Mouse (Mus musculus) intestine, embryonic 15.5 days (tissue): ENCODE measurements at regions not wholly inside any gene's neighbourhood (a gene's known extent, or its start where the extent isn't known, plus 50 kb on each side); places are given as distances from the start of the nearest gene placed in this dataset.
"Not testable (repeated sequence)": the region's sequence is repeated elsewhere in the genome, so short reads cannot be mapped to it uniquely, and the experiment has no call there.

ENCODE experiments used
- ATAC-seq: fragments of 200-750 bp; cut with Nextera tagmentation; 2 replicates; pipeline ENCODE4 v1.8.0; 2017; ENCODE audit warnings: moderate TSS enrichment, moderate library complexity
- H3K27ac ChIP-seq: fragments of 300-500 bp; sonication (generic); 2 replicates; pipeline ENCODE4 v1.5.1; 2015; ENCODE audit warnings: mild to moderate bottlenecking, inconsistent platforms
- H3K27me3 ChIP-seq: fragments of 300-500 bp; sonication (generic); replicated peaks from 2 replicates; pipeline ENCODE4 v1.6.1; 2015; ENCODE audit warnings: inconsistent platforms
- H3K36me3 ChIP-seq: fragments of 300-500 bp; sonication (generic); 2 replicates; pipeline ENCODE4 v1.6.1; 2015; ENCODE audit warnings: inconsistent platforms
- H3K4me1 ChIP-seq: fragments of 300-500 bp; sonication (generic); replicated peaks from 2 replicates; pipeline ENCODE4 v1.6.1; 2015; ENCODE audit warnings: inconsistent platforms
- H3K4me2 ChIP-seq: fragments of 300-500 bp; sonication (generic); replicated peaks from 2 replicates; pipeline ENCODE4 v1.6.1; 2015; ENCODE audit warnings: mild to moderate bottlenecking, inconsistent platforms
- H3K4me3 ChIP-seq: fragments of 300-500 bp; sonication (generic); replicated peaks from 2 replicates; pipeline ENCODE4 v1.5.1; 2015; ENCODE audit warnings: inconsistent platforms
- H3K9ac ChIP-seq: fragments of 300-500 bp; sonication (generic); 2 replicates; pipeline ENCODE4 v1.6.1; 2015; ENCODE audit warnings: inconsistent platforms
- H3K9me3 ChIP-seq: fragments of 300-500 bp; sonication (generic); 2 replicates; pipeline ENCODE4 v1.6.1; 2016; ENCODE audit warnings: inconsistent platforms
- WGBS: fragments of 180-500 bp; shearing (Covaris S2); methylation state at CpG from one replicate; pipeline ENCODE4 v1.1.7; 2015; 5-methylcytosine and 5-hydroxymethylcytosine counted together

GRCm38 (mm10) chr13:12940911-12941310 lies 64.3 kb downstream of the Prl2c2 start:
- H3K4me1 ChIP-seq, H3K9me3 ChIP-seq, ATAC-seq, H3K4me2 ChIP-seq, H3K27me3 ChIP-seq, H3K9ac ChIP-seq, H3K4me3 ChIP-seq, H3K27ac ChIP-seq, H3K36me3 ChIP-seq: not testable (repeated sequence)

GRCm38 (mm10) chr13:12935103-12935502 lies 70.1 kb downstream of the Prl2c2 start:
- not testable (repeated sequence) for H3K36me3 ChIP-seq, ATAC-seq, H3K4me2 ChIP-seq, H3K4me3 ChIP-seq, H3K27ac ChIP-seq, H3K4me1 ChIP-seq, H3K27me3 ChIP-seq, H3K9ac ChIP-seq
- H3K9me3 ChIP-seq: peaks cover 27% of the 10 kb centered on the region
- 3% methylated on average over 1 of the region's 1 CpGs for WGBS

- H3K27ac ChIP-seq, H3K4me1 ChIP-seq, ATAC-seq, H3K27me3 ChIP-seq, H3K36me3 ChIP-seq, H3K4me2 ChIP-seq, H3K9ac ChIP-seq, H3K4me3 ChIP-seq: not testable (repeated sequence)
- WGBS: 86% methylated on average over 15 of the region's 15 CpGs
- peaks cover 46% of the 10 kb centered on the region for H3K9me3 ChIP-seq
Observed at GRCm38 (mm10) chr13:12931907-12932617, 73.1 kb downstream of the Prl2c2 start.

- Histone ChIP-seq H3K4me2 (no peak overlapping the region), H3K4me3 (no peak overlapping the region), H3K9ac (no peak overlapping the region), H3K36me3 (no peaks in the 10 kb centered on the region), H3K27ac (no peak overlapping the region), H3K27me3 (no peaks in the 10 kb centered on the region), H3K4me1 (no peaks in the 10 kb centered on the region), H3K9me3 (peaks cover 60% of the 10 kb centered on the region)
- ATAC-seq: no peak
- WGBS: 82% methylated on average over 5 of the region's 5 CpGs
Observed at GRCm38 (mm10) chr13:12930566-12930965, 74.6 kb downstream of the Prl2c2 start.

- Histone ChIP-seq H3K4me2 (no peak overlapping the region), H3K36me3 (no peaks in the 10 kb centered on the region), H3K4me3 (no peak overlapping the region), H3K9ac (no peak overlapping the region), H3K4me1 (no peaks in the 10 kb centered on the region), H3K27me3 (no peaks in the 10 kb centered on the region), H3K9me3 (peaks cover 61% of the 10 kb centered on the region), H3K27ac (no peak overlapping the region)
- 90% methylated on average over 5 of the region's 5 CpGs for WGBS
- ATAC-seq: no peak
Observed at GRCm38 (mm10) chr13:12929806-12930205, 75.4 kb downstream of the Prl2c2 start.

GRCm38 (mm10) chr13:12927587-12928345 lies 77.4 kb downstream of the Prl2c2 start:
- H3K9ac ChIP-seq: no peak overlapping the region
- WGBS: 91% methylated on average over 15 of the region's 15 CpGs
- H3K4me1 ChIP-seq: no peaks in the 10 kb centered on the region
- no peak overlapping the region for H3K27ac ChIP-seq
- ATAC-seq: no peak
- no peak overlapping the region for H3K4me3 ChIP-seq
- H3K9me3 ChIP-seq: peaks cover 56% of the 10 kb centered on the region
- no peaks in the 10 kb centered on the region for H3K27me3 ChIP-seq
- H3K36me3 ChIP-seq: no peaks in the 10 kb centered on the region
- no peak overlapping the region for H3K4me2 ChIP-seq

- H3K9ac ChIP-seq: no peak overlapping the region
- no peak overlapping the region for H3K4me3 ChIP-seq
- H3K9me3 ChIP-seq: peaks cover 47% of the 10 kb centered on the region
- no peak overlapping the region for H3K4me2 ChIP-seq
- no peaks in the 10 kb centered on the region for H3K4me1 ChIP-seq
- H3K27me3 ChIP-seq: no peaks in the 10 kb centered on the region
- H3K27ac ChIP-seq: no peak overlapping the region
- 88% methylated on average over 14 of the region's 14 CpGs for WGBS
- ATAC-seq: peak; percentile 26; the same call in 1 of the 2 replicates
- H3K36me3 ChIP-seq: no peaks in the 10 kb centered on the region
Observed at GRCm38 (mm10) chr13:12925604-12926003, 79.6 kb downstream of the Prl2c2 start.

- H3K4me3 ChIP-seq: no peak overlapping the region
- H3K9ac ChIP-seq: no peak overlapping the region
- H3K36me3 ChIP-seq: no peaks in the 10 kb centered on the region
- no peak overlapping the region for H3K4me2 ChIP-seq
- H3K9me3 ChIP-seq: 0 out of 2 replicates have a peak, but pooled peaks cover 8% of the 10 kb centered on the region
- no peaks in the 10 kb centered on the region for H3K4me1 ChIP-seq
- no peak for ATAC-seq
- 81% methylated on average over 5 of the region's 5 CpGs for WGBS
- no peaks in the 10 kb centered on the region for H3K27me3 ChIP-seq
- H3K27ac ChIP-seq: no peak overlapping the region
Observed at GRCm38 (mm10) chr13:12912902-12913301, 92.3 kb downstream of the Prl2c2 start.

- Histone ChIP-seq H3K27me3 (no peaks in the 10 kb centered on the region), H3K9me3 (peaks cover 11% of the 10 kb centered on the region; the same call in 1 of the 2 replicates), H3K4me2 (no peak overlapping the region), H3K36me3 (no peaks in the 10 kb centered on the region), H3K4me3 (no peak overlapping the region), H3K27ac (no peak overlapping the region), H3K9ac (no peak overlapping the region), H3K4me1 (no peaks in the 10 kb centered on the region)
- no peak for ATAC-seq
Observed at GRCm38 (mm10) chr13:12906151-12906550, 99.0 kb downstream of the Prl2c2 start.

- not testable (repeated sequence) for H3K27ac ChIP-seq, H3K4me2 ChIP-seq, H3K27me3 ChIP-seq, H3K36me3 ChIP-seq, H3K9me3 ChIP-seq, H3K4me1 ChIP-seq, ATAC-seq, H3K9ac ChIP-seq, H3K4me3 ChIP-seq
- 87% methylated on average over 20 of the region's 20 CpGs for WGBS
Observed at GRCm38 (mm10) chr13:12889631-12890030, 89.8 kb upstream of the Prl2c3 start.

GRCm38 (mm10) chr13:12879506-12879905 lies 79.6 kb upstream of the Prl2c3 start:
- H3K27ac ChIP-seq, H3K4me2 ChIP-seq, H3K27me3 ChIP-seq, H3K36me3 ChIP-seq, H3K9ac ChIP-seq, H3K4me1 ChIP-seq, ATAC-seq, H3K4me3 ChIP-seq: not testable (repeated sequence)
- 75% methylated on average over 3 of the region's 3 CpGs for WGBS
- H3K9me3 ChIP-seq: 0 out of 2 replicates have a peak, but pooled peaks cover 11% of the 10 kb centered on the region

- not testable (repeated sequence) for H3K4me2 ChIP-seq, H3K27ac ChIP-seq
- ATAC-seq: 0 out of 2 replicates have a peak, but pooled peaks have one; percentile 15
Observed at GRCm38 (mm10) chr13:12864946-12865345, 65.1 kb upstream of the Prl2c3 start.

GRCm38 (mm10) chr13:12864263-12864662 lies 64.4 kb upstream of the Prl2c3 start:
- Histone ChIP-seq H3K4me1 (no peaks in the 10 kb centered on the region), H3K36me3 (no peaks in the 10 kb centered on the region), H3K9ac (no peak overlapping the region), H3K4me2 (no peak overlapping the region), H3K27ac (no peak overlapping the region), H3K4me3 (no peak overlapping the region), H3K27me3 (no peaks in the 10 kb centered on the region), H3K9me3 (0 out of 2 replicates have a peak, but pooled peaks cover 3% of the 10 kb centered on the region)
- ATAC-seq: peak; percentile 47; the same call in 1 of the 2 replicates

More at GRCm38 (mm10) chr13:12864946-12865345, 65.1 kb upstream of the Prl2c3 start:
- WGBS: 87% methylated on average over 1 of the region's 1 CpGs
- H3K27me3 ChIP-seq, H3K4me3 ChIP-seq, H3K9ac ChIP-seq, H3K9me3 ChIP-seq, H3K4me1 ChIP-seq, H3K36me3 ChIP-seq: not testable (repeated sequence)
